Mouse (Mus musculus) midbrain, embryonic 10.5 days (tissue): ENCODE results near the gene Hc. TPM values are rescaled to one million over a fixed set of nuclear protein-coding genes. Genes with fewer than 3 reads are reported as not detected.

Experiments used
- DNase-seq: peaks from one replicate; pipeline ENCODE4 v3.0.0-alpha.2; 2017; ENCODE audit warnings: low spot score
- H3K27ac ChIP-seq: fragments of 300-500 bp; sonication (generic); replicated peaks from 2 replicates; pipeline ENCODE4 v1.5.1; 2016; ENCODE audit warnings: mild to moderate bottlenecking
- H3K27me3 ChIP-seq: fragments of 300-500 bp; sonication (generic); 2 replicates; pipeline ENCODE4 v1.6.1; 2016; ENCODE audit warnings: low read depth, mild to moderate bottlenecking; ENCODE audit not compliant: poor library complexity, severe bottlenecking
- H3K36me3 ChIP-seq: fragments of 300-500 bp; sonication (generic); 2 replicates; pipeline ENCODE4 v1.6.1; 2016; ENCODE audit warnings: mild to moderate bottlenecking, moderate library complexity
- H3K4me1 ChIP-seq: fragments of 300-500 bp; sonication (generic); 2 replicates; pipeline ENCODE4 v1.6.1; 2016
- H3K4me3 ChIP-seq: fragments of 300-500 bp; sonication (generic); 2 replicates; pipeline ENCODE4 v1.5.1; 2016; ENCODE audit warnings: mild to moderate bottlenecking, moderate library complexity
- H3K9me3 ChIP-seq: fragments of 300-500 bp; sonication (generic); replicated peaks from 2 replicates; pipeline ENCODE4 v1.6.1; 2016; ENCODE audit warnings: mild to moderate bottlenecking
- WGBS: fragments of 180-500 bp; shearing (Covaris S2); methylation state at CpG from one replicate; pipeline ENCODE4 v1.1.7; 2016; 5-methylcytosine and 5-hydroxymethylcytosine counted together
- polyA plus RNA-seq: library from polyadenylated mRNA; unstranded; fragments of >200 nt; fragmentation: Nextera tagmentation; extraction: Ambion mirVana; gene quantifications from 2 replicates; pipeline ENCODE4 v1.2.1, GENCODE M21; 2016

The Hc gene
- polyA plus RNA-seq, 1 experiment from 2014 or later, result 0.99 TPM

DNA sequence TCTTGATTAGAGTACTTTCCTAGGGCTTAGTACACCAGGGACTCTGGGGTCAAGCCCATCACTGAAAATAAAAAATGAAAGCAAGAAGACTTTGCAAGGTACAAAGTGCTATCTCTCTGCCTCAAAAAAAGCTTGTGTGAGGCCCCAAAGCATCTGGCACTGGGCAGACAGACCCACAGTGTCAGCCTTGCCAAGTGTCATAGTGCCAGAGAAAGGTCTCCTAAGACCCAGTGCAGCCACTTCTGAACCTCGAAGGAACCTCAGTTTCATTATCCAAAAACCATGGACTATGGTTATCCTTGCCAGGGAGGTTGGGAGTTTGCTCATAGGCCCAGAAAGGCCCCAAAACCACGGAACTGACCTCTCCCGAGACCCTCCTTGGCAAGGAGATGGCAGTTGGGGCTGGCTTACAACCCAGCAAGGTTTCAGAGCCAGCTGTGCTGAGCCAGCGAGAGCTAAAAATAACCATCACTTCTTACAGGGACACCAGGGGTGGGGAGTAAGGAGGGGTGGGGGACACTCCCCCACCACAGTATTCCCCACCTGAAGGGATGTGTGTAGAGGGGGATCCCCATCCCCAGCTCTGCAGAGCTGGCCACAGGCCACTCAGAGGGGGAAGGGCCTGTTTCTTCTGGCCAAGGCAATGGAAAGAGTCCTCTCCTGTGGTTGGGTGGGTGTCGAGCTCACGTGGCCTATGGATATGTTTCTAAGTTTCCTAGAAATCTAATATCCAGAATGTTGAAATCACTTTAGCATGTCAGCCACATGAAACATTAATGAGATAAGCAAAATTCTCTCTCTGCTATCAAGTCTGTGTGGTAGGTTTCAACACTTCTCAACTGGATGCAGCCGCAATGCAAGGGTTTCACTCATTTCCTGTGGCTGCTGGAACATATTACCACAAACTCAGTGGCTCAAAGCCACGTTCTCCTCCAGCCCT lies 122.7 kb downstream of the Hc start:
- Histone ChIP-seq H3K27me3 (no peaks in the 10 kb centered on the region; the same call in 1 of the 2 replicates), H3K4me1 (peaks cover 7% of the 10 kb centered on the region), H3K27ac (no peak overlapping the region), H3K9me3 (no peaks in the 10 kb centered on the region), H3K4me3 (no peak overlapping the region), H3K36me3 (no peaks in the 10 kb centered on the region)
- no peak for DNase-seq
- WGBS, result 81% methylated on average over 8 of the region's 8 CpGs

DNA sequence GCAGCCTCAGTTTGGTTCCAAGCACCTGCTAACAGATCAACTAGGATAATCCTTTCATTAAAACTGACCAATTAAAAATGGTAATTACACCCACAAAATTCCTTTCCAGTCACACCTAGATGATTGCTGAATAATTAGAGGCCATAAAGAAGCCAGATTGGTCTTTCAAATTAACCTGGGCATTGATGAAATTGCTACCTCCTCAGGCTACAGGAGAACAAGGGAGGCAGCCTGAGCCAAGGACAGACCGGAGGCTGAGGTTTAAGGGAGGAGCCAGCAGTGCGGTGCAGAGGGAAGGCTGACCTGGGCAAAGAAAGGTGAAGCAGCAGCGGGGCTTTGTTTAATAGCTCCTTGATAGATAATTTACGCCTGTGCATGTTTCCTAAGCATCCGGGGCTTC lies 123.8 kb downstream of the Hc start:
- Histone ChIP-seq H3K27ac (no peak overlapping the region), H3K9me3 (no peaks in the 10 kb centered on the region), H3K27me3 (no peaks in the 10 kb centered on the region; the same call in 1 of the 2 replicates), H3K4me3 (no peak overlapping the region), H3K4me1 (peaks cover 4% of the 10 kb centered on the region; the same call in 1 of the 2 replicates), H3K36me3 (no peaks in the 10 kb centered on the region)
- WGBS, result 44% methylated on average over 5 of the region's 5 CpGs
- DNase-seq, result no peak

Other genes starting within 250 kb of the Hc start
- 74.0 and 80.3 TPM in 2 replicates for gene Fbxw2, start 235.1 kb downstream of the Hc start, polyA plus RNA-seq
- not detected in 2 replicates for gene Gm34653, start 228.4 kb downstream of the Hc start, polyA plus RNA-seq
- 0.11 TPM in 1 of 2 replicates, not detected in the other for gene Cutal, start 187.0 kb downstream of the Hc start, polyA plus RNA-seq
- gene Psmd5, start 186.5 kb downstream of the Hc start, polyA plus RNA-seq, result 135 and 139 TPM in 2 replicates
- 2.6 and 2.8 TPM in 2 replicates for gene Phf19, start 147.4 kb downstream of the Hc start, polyA plus RNA-seq
- 0.12 and 0.27 TPM in 2 replicates for gene Traf1, start 99.7 kb downstream of the Hc start, polyA plus RNA-seq
- 0.16 and 0.34 TPM in 2 replicates for gene AI182371, start 40.1 kb upstream of the Hc start, polyA plus RNA-seq
- 26.7 and 33.5 TPM in 2 replicates for gene Cntrl, start 48.1 kb upstream of the Hc start, polyA plus RNA-seq
- 272 and 294 TPM in 2 replicates for gene Rab14, start 139.7 kb upstream of the Hc start, polyA plus RNA-seq
- 13.7 and 23.4 TPM in 2 replicates for gene Gsn, start 194.9 kb upstream of the Hc start, polyA plus RNA-seq